Mouse (Mus musculus) embryonic facial prominence, embryonic 13.5 days (tissue): ENCODE measurements at regions not wholly inside any gene's neighbourhood (a gene's known extent, or its start where the extent isn't known, plus 50 kb on each side); places are given as distances from the start of the nearest gene placed in this dataset.
"Not testable (repeated sequence)": the region's sequence is repeated elsewhere in the genome, so short reads cannot be mapped to it uniquely, and the experiment has no call there.

ENCODE experiments used
- ATAC-seq: fragments of 200-750 bp; cut with Nextera tagmentation; 2 replicates; pipeline ENCODE4 v1.8.0; 2017; ENCODE audit warnings: low read depth; ENCODE audit not compliant: insufficient number of reproducible peaks, insufficient read depth, low FRiP score, low TSS enrichment
- H3K27ac ChIP-seq: fragments of 300-500 bp; sonication (generic); 2 replicates; pipeline ENCODE4 v1.5.1; 2015; ENCODE audit warnings: moderate library complexity, mild to moderate bottlenecking, inconsistent platforms
- H3K27me3 ChIP-seq: fragments of 300-500 bp; sonication (generic); 2 replicates; pipeline ENCODE4 v1.6.1; 2015; ENCODE audit warnings: mild to moderate bottlenecking, inconsistent platforms
- H3K36me3 ChIP-seq: fragments of 300-500 bp; sonication (generic); 2 replicates; pipeline ENCODE4 v1.6.1; 2015; ENCODE audit warnings: mild to moderate bottlenecking, inconsistent platforms
- H3K4me1 ChIP-seq: fragments of 300-500 bp; sonication (generic); 2 replicates; pipeline ENCODE4 v1.6.1; 2015; ENCODE audit warnings: inconsistent platforms
- H3K4me2 ChIP-seq: fragments of 300-500 bp; sonication (generic); 2 replicates; pipeline ENCODE4 v1.6.1; 2015; ENCODE audit warnings: moderate library complexity, mild to moderate bottlenecking, inconsistent platforms
- H3K4me3 ChIP-seq: fragments of 300-500 bp; sonication (generic); 2 replicates; pipeline ENCODE4 v1.5.1; 2015; ENCODE audit warnings: mild to moderate bottlenecking, inconsistent platforms
- H3K9ac ChIP-seq: fragments of 300-500 bp; sonication (generic); 2 replicates; pipeline ENCODE4 v1.6.1; 2015; ENCODE audit warnings: mild to moderate bottlenecking, inconsistent platforms
- H3K9me3 ChIP-seq: fragments of 300-500 bp; sonication (generic); 2 replicates; pipeline ENCODE4 v1.6.1; 2016; ENCODE audit warnings: inconsistent platforms
- WGBS: fragments of 180-500 bp; shearing (Covaris S2); methylation state at CpG from one replicate; pipeline ENCODE4 v1.1.7; 2015; ENCODE audit warnings: mixed read lengths; 5-methylcytosine and 5-hydroxymethylcytosine counted together

DNA sequence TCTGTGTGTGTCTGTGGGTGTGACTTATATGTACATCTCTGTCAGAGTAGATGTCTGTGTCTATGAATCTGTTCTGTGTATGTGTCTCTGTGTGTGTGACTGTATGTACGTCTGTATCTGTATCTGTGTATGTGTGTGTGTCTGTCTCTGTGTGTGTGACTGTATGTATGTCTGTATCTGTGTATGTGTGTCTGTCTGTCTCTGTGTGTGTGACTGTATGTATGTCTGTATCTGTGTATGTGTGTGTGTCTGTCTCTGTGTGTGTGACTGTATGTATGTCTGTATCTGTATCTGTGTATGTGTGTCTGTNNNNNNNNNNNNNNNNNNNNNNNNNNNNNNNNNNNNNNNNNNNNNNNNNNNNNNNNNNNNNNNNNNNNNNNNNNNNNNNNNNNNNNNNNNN, 88.3 kb downstream of the Sspn start:
- H3K4me2 ChIP-seq, H3K4me3 ChIP-seq, H3K4me1 ChIP-seq, H3K27me3 ChIP-seq, H3K36me3 ChIP-seq, H3K9me3 ChIP-seq, H3K9ac ChIP-seq, H3K27ac ChIP-seq: not testable (repeated sequence)
- 46% methylated on average over 1 of the region's 1 CpGs for WGBS
- peak; percentile 43; the same call in 1 of the 2 replicates for ATAC-seq
